Mouse (Mus musculus): Measurements from ENCODE around the gene Itih4. TPM values are rescaled to one million over a fixed set of nuclear protein-coding genes. Genes with fewer than 3 reads are reported as not detected.
A peak's percentile ranks its signal among the peaks of the same experiment; 100 is the strongest.

Itih4 gene
- total RNA-seq, 2 experiments from 2014 or later, result not detected

GRCm38 (mm10) chr14:30925492-30925891 is 39.2 kb downstream of the Itih4 start:
- ATAC-seq (replicated peaks; ENCODE audit: low FRiP score, poor library complexity, severe bottlenecking), result no peak

GRCm38 (mm10) chr14:30930386-30930785 is 44.1 kb downstream of the Itih4 start:
- ATAC-seq (replicated peaks; ENCODE audit: low FRiP score, poor library complexity, severe bottlenecking), result no peak

GRCm38 (mm10) chr14:30933351-30933750 is 47.1 kb downstream of the Itih4 start:
- no peak for ATAC-seq (replicated peaks; ENCODE audit: low FRiP score, poor library complexity, severe bottlenecking)

GRCm38 (mm10) chr14:30942254-30942653 is 56.0 kb downstream of the Itih4 start:
- ATAC-seq (replicated peaks; ENCODE audit: low FRiP score, poor library complexity, severe bottlenecking), result no peak

- no peak for ATAC-seq (replicated peaks; ENCODE audit: low FRiP score, poor library complexity, severe bottlenecking)
These were observed 56.8 kb downstream of the Itih4 start, which contains the start of gene Itih1 for GRCm38 (mm10) chr14:30943038-30943437. Gene Itih1 (minus strand): TSS chr14:30943289.

GRCm38 (mm10) chr14:30943860-30944674 is 57.8 kb downstream of the Itih4 start:
- ATAC-seq (replicated peaks; ENCODE audit: low FRiP score, poor library complexity, severe bottlenecking), result peak; percentile 74

- ATAC-seq (replicated peaks; ENCODE audit: low FRiP score, poor library complexity, severe bottlenecking), result no peak
These were observed 58.5 kb downstream of the Itih4 start for GRCm38 (mm10) chr14:30944745-30945144.

- no peak for ATAC-seq (replicated peaks; ENCODE audit: low FRiP score, poor library complexity, severe bottlenecking)
These were observed 63.7 kb downstream of the Itih4 start for GRCm38 (mm10) chr14:30949986-30950385.

GRCm38 (mm10) chr14:30951154-30951825 is 65.0 kb downstream of the Itih4 start, which contains the start of gene Nek4:
Gene Nek4 (plus strand): TSS chr14:30951377.
- peak; percentile 99 for ATAC-seq (replicated peaks; ENCODE audit: low FRiP score, poor library complexity, severe bottlenecking)

Other genes starting within 250 kb of the Itih4 start
- 2.1 and 2.9 TPM in 2 replicates for gene Rft1, start 232.1 kb upstream of the Itih4 start, total RNA-seq (2015; ENCODE audit: low replicate concordance)
- gene Rft1, start 232.1 kb upstream of the Itih4 start, total RNA-seq (2017; ENCODE audit: low replicate concordance), result 2.1 and 4.5 TPM in 2 replicates
- gene Sfmbt1, start 171.6 kb upstream of the Itih4 start, total RNA-seq (2015; ENCODE audit: low replicate concordance), result 22.7 and 36.0 TPM in 2 replicates
- gene Sfmbt1, start 171.6 kb upstream of the Itih4 start, total RNA-seq (2017; ENCODE audit: low replicate concordance), result 13.4 and 27.0 TPM in 2 replicates
- gene Tmem110, start 60.9 kb upstream of the Itih4 start, total RNA-seq (2015; ENCODE audit: low replicate concordance), result 4.3 and 5.4 TPM in 2 replicates
- gene Tmem110, start 60.9 kb upstream of the Itih4 start, total RNA-seq (2017; ENCODE audit: low replicate concordance), result 1.7 and 1.8 TPM in 2 replicates
- gene Mustn1, start 7.3 kb upstream of the Itih4 start, total RNA-seq (2015; ENCODE audit: low replicate concordance), result not detected in 2 replicates
- gene Mustn1, start 7.3 kb upstream of the Itih4 start, total RNA-seq (2017; ENCODE audit: low replicate concordance), result not detected in 2 replicates
- gene Itih3, start 37.3 kb downstream of the Itih4 start, total RNA-seq (2015; ENCODE audit: low replicate concordance), result not detected in 2 replicates
- gene Itih3, start 37.3 kb downstream of the Itih4 start, total RNA-seq (2017; ENCODE audit: low replicate concordance), result not detected in 2 replicates
- not detected in 2 replicates for gene Itih1, start 56.8 kb downstream of the Itih4 start, total RNA-seq (2015; ENCODE audit: low replicate concordance)
- not detected in 2 replicates for gene Itih1, start 56.8 kb downstream of the Itih4 start, total RNA-seq (2017; ENCODE audit: low replicate concordance)
- 0.36 and 2.9 TPM in 2 replicates for gene Nek4, start 64.9 kb downstream of the Itih4 start, total RNA-seq (2015; ENCODE audit: low replicate concordance)
- gene Nek4, start 64.9 kb downstream of the Itih4 start, total RNA-seq (2017; ENCODE audit: low replicate concordance), result 1.8 and 2.2 TPM in 2 replicates
- gene Glt8d1, start 114.9 kb downstream of the Itih4 start, total RNA-seq (2015; ENCODE audit: low replicate concordance), result 21.0 and 37.8 TPM in 2 replicates
- gene Glt8d1, start 114.9 kb downstream of the Itih4 start, total RNA-seq (2017; ENCODE audit: low replicate concordance), result 7.1 and 16.7 TPM in 2 replicates
- 77.8 and 139 TPM in 2 replicates for gene Spcs1, start 115.2 kb downstream of the Itih4 start, total RNA-seq (2015; ENCODE audit: low replicate concordance)
- gene Spcs1, start 115.2 kb downstream of the Itih4 start, total RNA-seq (2017; ENCODE audit: low replicate concordance), result 41.7 and 80.6 TPM in 2 replicates
- gene Pbrm1, start 132.7 kb downstream of the Itih4 start, total RNA-seq (2015; ENCODE audit: low replicate concordance), result 137 and 157 TPM in 2 replicates
- 163 and 194 TPM in 2 replicates for gene Pbrm1, start 132.7 kb downstream of the Itih4 start, total RNA-seq (2017; ENCODE audit: low replicate concordance)
- 53.7 and 58.0 TPM in 2 replicates for gene Gnl3, start 132.7 kb downstream of the Itih4 start, total RNA-seq (2015; ENCODE audit: low replicate concordance)
- 33.6 and 40.5 TPM in 2 replicates for gene Gnl3, start 132.7 kb downstream of the Itih4 start, total RNA-seq (2017; ENCODE audit: low replicate concordance)
- 20.2 and 35.2 TPM in 2 replicates for gene Smim4, start 242.5 kb downstream of the Itih4 start, total RNA-seq (2015; ENCODE audit: low replicate concordance)
- 11.2 and 15.3 TPM in 2 replicates for gene Smim4, start 242.5 kb downstream of the Itih4 start, total RNA-seq (2017; ENCODE audit: low replicate concordance)
- gene Nt5dc2, start 244.6 kb downstream of the Itih4 start, total RNA-seq (2015; ENCODE audit: low replicate concordance), result 10.9 and 25.2 TPM in 2 replicates
- 9.9 and 11.0 TPM in 2 replicates for gene Nt5dc2, start 244.6 kb downstream of the Itih4 start, total RNA-seq (2017; ENCODE audit: low replicate concordance)